Mouse (Mus musculus) kidney, embryonic 15.5 days (tissue): ENCODE measurements around the gene Hinfp. TPM values are rescaled to one million over a fixed set of nuclear protein-coding genes. Genes with fewer than 3 reads are reported as not detected.
"Not testable (repeated sequence)": the region's sequence is repeated elsewhere in the genome, so short reads cannot be mapped to it uniquely, and the experiment has no call there.

Experiments used
- ATAC-seq: fragments of 200-750 bp; cut with Nextera tagmentation; replicated peaks from 2 replicates; pipeline ENCODE4 v1.8.0; 2017; ENCODE audit warnings: moderate TSS enrichment; ENCODE audit not compliant: low FRiP score
- H3K27ac ChIP-seq: fragments of 300-500 bp; sonication (generic); 2 replicates; pipeline ENCODE4 v1.5.1; 2015; ENCODE audit warnings: mild to moderate bottlenecking, inconsistent platforms
- H3K27me3 ChIP-seq: fragments of 300-500 bp; sonication (generic); 2 replicates; pipeline ENCODE4 v1.6.1; 2015; ENCODE audit warnings: inconsistent platforms
- H3K36me3 ChIP-seq: fragments of 300-500 bp; sonication (generic); 2 replicates; pipeline ENCODE4 v1.6.1; 2015; ENCODE audit warnings: inconsistent platforms
- H3K4me1 ChIP-seq: fragments of 300-500 bp; sonication (generic); 2 replicates; pipeline ENCODE4 v1.6.1; 2015; ENCODE audit warnings: inconsistent platforms
- H3K4me2 ChIP-seq: fragments of 300-500 bp; sonication (generic); 2 replicates; pipeline ENCODE4 v1.6.1; 2015; ENCODE audit warnings: moderate library complexity, mild to moderate bottlenecking, inconsistent platforms
- H3K4me3 ChIP-seq: fragments of 300-500 bp; sonication (generic); replicated peaks from 2 replicates; pipeline ENCODE4 v1.5.1; 2015; ENCODE audit warnings: mild to moderate bottlenecking, inconsistent platforms
- H3K9ac ChIP-seq: fragments of 300-500 bp; sonication (generic); 2 replicates; pipeline ENCODE4 v1.6.1; 2015; ENCODE audit warnings: mild to moderate bottlenecking, inconsistent platforms
- H3K9me3 ChIP-seq: fragments of 300-500 bp; sonication (generic); replicated peaks from 2 replicates; pipeline ENCODE4 v1.6.1; 2016; ENCODE audit warnings: inconsistent platforms
- WGBS: fragments of 180-500 bp; shearing (Covaris S2); methylation state at CpG from one replicate; pipeline ENCODE4 v1.1.7; 2015; ENCODE audit warnings: mixed read lengths; 5-methylcytosine and 5-hydroxymethylcytosine counted together
- polyA plus RNA-seq: library from polyadenylated mRNA; unstranded; fragments of >200 nt; fragmentation: Nextera tagmentation; extraction: Ambion mirVana; gene quantifications from 2 replicates; pipeline ENCODE4 v1.2.1, GENCODE M21; 2015

Gene Hinfp
- polyA plus RNA-seq, 1 experiment from 2014 or later = 27.9 TPM

GRCm38 (mm10) chr9:44327926-44328325, 22.5 kb upstream of the Hinfp start:
- peak overlapping the region; percentile 93 for H3K9ac ChIP-seq
- no peak for ATAC-seq
- H3K27ac ChIP-seq = peak overlapping the region; percentile 97; the same call in 1 of the 2 replicates
- peaks cover 43% of the 10 kb centered on the region for H3K36me3 ChIP-seq
- peak overlapping the region; percentile 88 for H3K4me3 ChIP-seq
- H3K4me2 ChIP-seq = peak overlapping the region; percentile 76
- WGBS = 85% methylated on average over 5 of the region's 5 CpGs
- H3K27me3 ChIP-seq = no peaks in the 10 kb centered on the region
- H3K9me3 ChIP-seq = no peaks in the 10 kb centered on the region
- peaks cover 17% of the 10 kb centered on the region for H3K4me1 ChIP-seq

GRCm38 (mm10) chr9:44327064-44327711, 21.7 kb upstream of the Hinfp start:
- WGBS = under 1% methylated on average over 22 of the region's 22 CpGs
- H3K27ac ChIP-seq = peak overlapping the region; percentile 97
- H3K27me3 ChIP-seq = no peaks in the 10 kb centered on the region
- H3K9ac ChIP-seq = peak overlapping the region; percentile 93
- no peaks in the 10 kb centered on the region for H3K9me3 ChIP-seq
- peak overlapping the region; percentile 88 for H3K4me3 ChIP-seq
- peaks cover 17% of the 10 kb centered on the region for H3K4me1 ChIP-seq
- H3K36me3 ChIP-seq = peaks cover 36% of the 10 kb centered on the region
- ATAC-seq = peak; percentile 59
- H3K4me2 ChIP-seq = peak overlapping the region; percentile 76

GRCm38 (mm10) chr9:44326371-44327063, 21.0 kb upstream of the Hinfp start:
- H3K9ac ChIP-seq = peak overlapping the region; percentile 93
- peak overlapping the region; percentile 76 for H3K4me2 ChIP-seq
- H3K27me3 ChIP-seq = no peaks in the 10 kb centered on the region
- peaks cover 17% of the 10 kb centered on the region for H3K4me1 ChIP-seq
- H3K9me3 ChIP-seq = no peaks in the 10 kb centered on the region
- H3K36me3 ChIP-seq = peaks cover 30% of the 10 kb centered on the region
- H3K4me3 ChIP-seq = peak overlapping the region; percentile 88
- ATAC-seq = peak; percentile 94
- peak overlapping the region; percentile 97 for H3K27ac ChIP-seq
- under 1% methylated on average over 38 of the region's 38 CpGs for WGBS

GRCm38 (mm10) chr9:44325768-44326370, 20.4 kb upstream of the Hinfp start, which contains the start of gene Dpagt1:
Dpagt1 (plus strand) TSS chr9:44326019.
- Histone ChIP-seq H3K4me1 (peaks cover 18% of the 10 kb centered on the region), H3K9me3 (no peaks in the 10 kb centered on the region), H3K27me3 (no peaks in the 10 kb centered on the region), H3K27ac (peak within 1 kb of the TSS; percentile 97), H3K36me3 (peaks cover 23% of the 10 kb centered on the region), H3K4me3 (peak within 1 kb of the TSS; percentile 88), H3K4me2 (peak within 1 kb of the TSS; percentile 76), H3K9ac (peak within 1 kb of the TSS; percentile 93)
- ATAC-seq = peak; percentile 42
- 2% methylated on average over 12 of the region's 12 CpGs for WGBS

GRCm38 (mm10) chr9:44325032-44325767, 19.7 kb upstream of the Hinfp start:
- not testable (repeated sequence) for H3K9me3 ChIP-seq, ATAC-seq, H3K27me3 ChIP-seq, H3K9ac ChIP-seq
- H3K4me2 ChIP-seq = peak overlapping the region; percentile 76
- peaks cover 17% of the 10 kb centered on the region for H3K36me3 ChIP-seq
- 67% methylated on average over 7 of the region's 8 CpGs for WGBS
- peak overlapping the region; percentile 88 for H3K4me3 ChIP-seq
- H3K4me1 ChIP-seq = peaks cover 24% of the 10 kb centered on the region
- peak overlapping the region; percentile 97 for H3K27ac ChIP-seq

GRCm38 (mm10) chr9:44324147-44324546, 18.7 kb upstream of the Hinfp start:
- Histone ChIP-seq H3K4me1 (peaks cover 30% of the 10 kb centered on the region), H3K4me2 (no peak overlapping the region), H3K27me3 (no peaks in the 10 kb centered on the region), H3K9me3 (no peaks in the 10 kb centered on the region), H3K9ac (no peak overlapping the region), H3K36me3 (peaks cover 6% of the 10 kb centered on the region), H3K27ac (no peak overlapping the region), H3K4me3 (no peak overlapping the region)
- 63% methylated on average over 6 of the region's 6 CpGs for WGBS
- no peak for ATAC-seq

- H3K9me3 ChIP-seq, ATAC-seq, H3K9ac ChIP-seq, H3K27me3 ChIP-seq, H3K27ac ChIP-seq, H3K4me2 ChIP-seq, H3K36me3 ChIP-seq, H3K4me3 ChIP-seq: not testable (repeated sequence)
- peaks cover 35% of the 10 kb centered on the region for H3K4me1 ChIP-seq
- WGBS = 76% methylated on average over 2 of the region's 4 CpGs
Observed at GRCm38 (mm10) chr9:44323656-44324055, 18.2 kb upstream of the Hinfp start.

- ATAC-seq = no peak
Observed at GRCm38 (mm10) chr9:44320799-44321133, 15.3 kb upstream of the Hinfp start.

GRCm38 (mm10) chr9:44319887-44320798, 14.7 kb upstream of the Hinfp start, which contains the start of gene C2cd2l:
C2cd2l (minus strand) TSS chr9:44320285.
- Histone ChIP-seq H3K27me3 (no peaks in the 10 kb centered on the region), H3K4me3 (peak within 1 kb of the TSS; percentile 87), H3K36me3 (peaks cover 19% of the 10 kb centered on the region), H3K27ac (peak within 1 kb of the TSS; percentile 72), H3K9ac (peak within 1 kb of the TSS; percentile 82), H3K9me3 (no peaks in the 10 kb centered on the region), H3K4me2 (peak within 1 kb of the TSS; percentile 94), H3K4me1 (peaks cover 33% of the 10 kb centered on the region)
- under 1% methylated on average over 67 of the region's 67 CpGs for WGBS
- ATAC-seq = peak; percentile 97

More at GRCm38 (mm10) chr9:44320799-44321133, 15.3 kb upstream of the Hinfp start:
- Histone ChIP-seq H3K4me1 (peaks cover 36% of the 10 kb centered on the region), H3K4me2 (peak overlapping the region; percentile 94), H3K36me3 (peaks cover 13% of the 10 kb centered on the region), H3K9ac (peak overlapping the region; percentile 49), H3K27me3 (no peaks in the 10 kb centered on the region), H3K9me3 (no peaks in the 10 kb centered on the region), H3K4me3 (peak overlapping the region; percentile 87), H3K27ac (peak overlapping the region; percentile 72)
- WGBS = 24% methylated on average over 6 of the region's 6 CpGs

- WGBS = 3% methylated on average over 37 of the region's 37 CpGs
- Histone ChIP-seq H3K9ac (peak overlapping the region; percentile 82), H3K27ac (peak overlapping the region; percentile 72), H3K9me3 (no peaks in the 10 kb centered on the region), H3K27me3 (no peaks in the 10 kb centered on the region), H3K4me1 (peaks cover 29% of the 10 kb centered on the region), H3K4me3 (peak overlapping the region; percentile 87), H3K4me2 (peak overlapping the region; percentile 94), H3K36me3 (peaks cover 27% of the 10 kb centered on the region)
- ATAC-seq = peak; percentile 2
Observed at GRCm38 (mm10) chr9:44319105-44319886, 13.8 kb upstream of the Hinfp start.
